Mouse (Mus musculus) cortical plate, adult 2 months (tissue): ENCODE measurements at regions not wholly inside any gene's neighbourhood (a gene's known extent, or its start where the extent isn't known, plus 50 kb on each side); places are given as distances from the start of the nearest gene placed in this dataset.
"Not testable (repeated sequence)": the region's sequence is repeated elsewhere in the genome, so short reads cannot be mapped to it uniquely, and the experiment has no call there.

ENCODE experiments used
- H3K27ac ChIP-seq: fragments of 200-500 bp; 2 replicates; pipeline ENCODE4 v1.5.1; 2012; ENCODE audit warnings: low read length, control low read depth, inconsistent platforms; ENCODE audit not compliant: insufficient read depth
- H3K4me1 ChIP-seq: fragments of 200-500 bp; 2 replicates; pipeline ENCODE4 v1.6.1; 2011; ENCODE audit warnings: low read length; ENCODE audit not compliant: control insufficient read depth, insufficient read depth
- H3K4me3 ChIP-seq: fragments of 200-500 bp; 2 replicates; pipeline ENCODE4 v1.5.1; 2011; ENCODE audit warnings: mild to moderate bottlenecking, low read length, control low read depth; ENCODE audit not compliant: insufficient read depth
- CTCF ChIP-seq: fragments of 200-500 bp; IDR thresholded peaks from 2 replicates; pipeline ENCODE4 v1.5.1; 2011; ENCODE audit warnings: mild to moderate bottlenecking, control low read depth, low read length; ENCODE audit not compliant: insufficient read depth; ENCODE audit errors: extremely low read depth
- POLR2A ChIP-seq: fragments of 200-500 bp; IDR thresholded peaks from 2 replicates; pipeline ENCODE4 v1.6.1; 2011; ENCODE audit warnings: mild to moderate bottlenecking, low read length, control low read depth; ENCODE audit not compliant: insufficient read depth; ENCODE audit errors: extremely low read depth

DNA sequence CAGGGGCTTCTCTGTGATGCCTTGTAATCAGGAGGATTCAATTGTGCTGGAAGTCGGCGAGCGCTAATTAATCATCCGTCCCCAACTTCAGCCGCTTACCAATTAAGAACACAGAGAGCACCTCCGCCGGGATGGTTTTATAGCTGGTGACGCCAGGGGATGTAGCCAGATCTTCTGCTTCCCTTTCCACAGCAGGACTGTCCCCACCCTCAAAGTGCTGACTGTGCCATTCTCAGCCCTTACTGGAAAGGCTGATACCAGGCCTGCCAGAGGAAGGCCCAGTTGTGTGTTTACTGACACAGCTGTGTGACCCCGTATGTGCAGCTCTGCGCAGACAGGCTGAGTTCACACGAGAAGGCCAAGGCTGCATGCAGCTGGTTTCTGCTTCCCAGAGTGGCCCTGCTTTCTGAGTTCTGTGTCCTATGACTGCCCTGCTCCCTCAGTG, 59.9 kb upstream of the Bend4 start:
- Histone ChIP-seq H3K4me1 (no peaks in the 10 kb centered on the region), H3K4me3 (no peak overlapping the region)
- no peak for TF ChIP-seq POLR2A
- no peak for TF ChIP-seq CTCF

DNA sequence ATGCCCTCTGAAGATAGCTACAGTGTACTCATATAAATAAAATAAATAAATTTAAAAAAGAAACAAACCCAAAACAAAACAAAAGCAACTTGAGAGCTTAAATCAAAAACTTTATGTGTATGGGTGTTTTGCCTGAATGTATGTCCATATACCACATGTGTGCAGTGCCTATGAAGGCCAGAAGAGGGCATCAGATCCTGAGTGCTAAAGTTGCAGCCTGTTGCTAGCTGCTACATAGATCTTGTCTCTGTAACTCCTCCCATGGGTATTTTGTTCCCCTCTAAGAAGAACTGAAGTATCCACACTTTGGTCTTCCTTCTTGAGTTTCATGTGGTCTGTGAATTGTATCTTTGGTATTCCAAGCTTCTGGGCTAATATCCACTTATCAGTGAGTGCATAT, 62.6 kb upstream of the Bend4 start:
- not testable (repeated sequence) for H3K27ac ChIP-seq, H3K4me3 ChIP-seq, H3K4me1 ChIP-seq

More for the DNA sequence above, 59.9 kb upstream of the Bend4 start:
- H3K27ac ChIP-seq: no peak overlapping the region

DNA sequence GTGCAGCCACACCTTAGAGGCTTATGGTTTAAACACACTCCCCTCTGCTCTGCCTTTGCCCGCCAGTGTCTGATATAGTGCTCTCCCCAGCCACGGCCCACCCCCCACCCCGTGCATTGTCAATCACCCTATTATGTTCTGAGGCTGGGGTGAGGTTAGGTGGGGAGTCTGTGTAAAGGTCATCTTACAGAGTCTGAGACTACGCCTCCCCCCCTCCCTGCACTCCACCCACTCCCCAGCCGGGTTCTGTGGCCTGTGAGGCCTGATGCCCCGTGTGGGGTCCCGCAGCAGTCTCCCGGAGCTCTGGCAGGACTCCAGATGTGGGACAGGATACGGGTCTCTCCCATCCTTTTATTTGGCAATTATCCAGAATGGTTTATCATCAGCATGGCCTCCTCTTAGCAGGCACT, 64.8 kb upstream of the Bend4 start:
- no peak overlapping the region for H3K4me3 ChIP-seq
- H3K27ac ChIP-seq: no peak overlapping the region
- TF ChIP-seq CTCF (no peak), POLR2A (no peak)
- no peaks in the 10 kb centered on the region for H3K4me1 ChIP-seq

DNA sequence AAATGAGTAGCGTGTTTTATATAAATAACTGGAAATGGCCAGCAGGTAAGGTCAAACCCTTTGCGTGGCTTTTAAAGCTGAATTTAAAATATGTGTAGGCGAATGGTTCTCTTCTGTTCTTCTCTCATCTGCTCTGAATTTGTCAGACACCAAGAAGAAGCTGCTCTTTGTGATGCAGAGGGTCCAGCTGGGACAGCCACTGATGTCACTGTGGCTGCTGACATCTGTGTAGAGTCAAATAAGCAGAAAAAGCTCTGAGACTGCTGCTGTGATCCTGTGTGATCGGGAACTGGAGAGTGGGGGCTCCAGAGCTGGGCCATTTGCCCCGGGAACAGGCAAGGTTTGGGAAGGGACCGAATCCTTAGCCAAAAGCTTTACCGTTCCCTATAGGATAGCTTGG, 68.6 kb upstream of the Bend4 start:
- H3K4me3 ChIP-seq: no peak overlapping the region
- no peak overlapping the region for H3K27ac ChIP-seq
- no peaks in the 10 kb centered on the region for H3K4me1 ChIP-seq
- TF ChIP-seq POLR2A (no peak), CTCF (no peak)

DNA sequence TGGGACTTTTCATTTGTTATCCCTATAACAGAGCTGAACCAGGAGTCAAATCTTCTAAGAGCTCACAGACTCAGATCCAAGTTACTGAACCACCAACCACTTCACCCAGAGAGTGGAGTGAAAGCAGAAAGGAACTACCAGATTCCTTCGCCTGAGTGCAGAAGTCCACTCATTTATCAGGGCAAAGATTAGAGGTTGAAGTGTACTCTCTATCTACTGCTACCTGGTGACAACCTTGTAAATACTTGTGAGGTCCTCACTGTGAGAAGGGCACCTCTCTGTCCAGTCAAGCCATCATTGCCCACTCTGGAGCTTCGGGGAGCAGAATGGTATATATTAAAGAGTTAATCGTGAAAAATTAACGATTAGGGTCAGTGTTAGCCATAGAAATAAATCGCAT, 87.4 kb upstream of the Shisa3 start:
- H3K4me3 ChIP-seq: no peak overlapping the region
- TF ChIP-seq CTCF: no peak
- TF ChIP-seq POLR2A: no peak
- H3K27ac ChIP-seq: no peak overlapping the region
- H3K4me1 ChIP-seq: no peaks in the 10 kb centered on the region

DNA sequence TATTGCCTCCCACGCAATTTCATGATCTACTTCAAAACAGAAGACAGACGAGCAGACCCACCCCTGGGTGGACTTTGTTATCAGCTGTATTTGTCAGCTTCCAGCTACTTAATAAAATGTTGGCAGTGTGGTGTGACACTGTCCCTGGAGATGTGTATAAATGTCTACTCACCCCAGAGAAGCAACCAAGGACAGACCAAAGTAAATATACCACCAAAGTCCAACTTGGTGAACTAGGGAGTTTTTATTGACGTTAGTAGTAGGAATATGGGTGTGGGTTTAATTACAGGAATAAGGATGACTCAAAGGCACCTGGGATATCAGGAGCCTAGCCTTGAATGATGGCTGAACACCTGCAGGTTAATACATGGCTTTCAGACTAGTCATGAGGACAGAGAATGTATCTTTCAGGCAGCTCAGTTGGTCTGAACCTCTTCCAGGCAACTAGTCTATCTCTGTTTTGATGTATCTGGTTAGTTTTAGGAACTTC, 86.2 kb upstream of the Shisa3 start:
- H3K27ac ChIP-seq: no peak overlapping the region
- no peak overlapping the region for H3K4me3 ChIP-seq
- no peaks in the 10 kb centered on the region for H3K4me1 ChIP-seq
- TF ChIP-seq CTCF (no peak), POLR2A (no peak)

DNA sequence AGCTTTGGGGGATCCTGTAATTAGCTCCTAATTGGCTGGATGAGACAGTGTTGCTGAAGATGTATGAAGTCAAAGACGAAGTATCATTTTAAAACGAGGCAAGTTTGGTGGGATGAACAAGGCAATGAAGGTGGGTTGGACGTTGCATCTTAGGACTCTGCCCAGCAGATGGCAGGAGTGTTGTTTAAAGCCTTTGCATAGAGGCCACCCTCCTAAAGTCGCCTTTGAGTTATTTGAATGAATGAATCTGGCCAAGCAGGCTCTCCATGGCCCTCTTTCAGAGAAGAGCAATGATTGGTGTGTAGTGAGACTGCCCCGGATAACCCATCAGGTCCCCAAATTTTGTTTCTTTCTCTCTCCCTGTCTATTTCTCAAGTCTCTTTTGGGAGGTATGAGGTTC, 77.5 kb upstream of the Shisa3 start:
- Histone ChIP-seq H3K27ac (no peak overlapping the region), H3K4me3 (no peak overlapping the region), H3K4me1 (no peaks in the 10 kb centered on the region)
- TF ChIP-seq POLR2A: no peak
- peak; percentile 54 for TF ChIP-seq CTCF

DNA sequence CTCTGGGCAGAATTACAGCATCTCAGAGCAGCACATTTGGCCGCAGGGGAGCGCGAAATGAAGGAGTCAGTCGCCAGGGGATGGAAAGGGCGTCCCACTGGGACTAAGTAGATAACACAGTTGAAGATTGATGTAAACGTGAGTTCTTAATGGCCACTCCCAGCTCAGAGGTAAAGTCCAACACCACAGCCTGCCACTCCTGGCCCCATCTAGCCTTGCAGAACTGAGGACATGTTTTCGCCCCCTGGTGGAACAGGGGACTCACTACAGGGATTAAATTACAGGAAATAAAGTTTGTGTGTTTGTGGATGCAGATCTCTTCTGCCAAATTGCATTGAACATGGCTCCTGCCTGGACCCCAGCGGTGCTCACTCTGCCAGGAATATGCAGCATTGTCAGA, 76.7 kb upstream of the Shisa3 start:
- TF ChIP-seq CTCF: peak; percentile 48
- TF ChIP-seq POLR2A: no peak
- no peaks in the 10 kb centered on the region for H3K4me1 ChIP-seq
- H3K27ac ChIP-seq: no peak overlapping the region
- H3K4me3 ChIP-seq: no peak overlapping the region

DNA sequence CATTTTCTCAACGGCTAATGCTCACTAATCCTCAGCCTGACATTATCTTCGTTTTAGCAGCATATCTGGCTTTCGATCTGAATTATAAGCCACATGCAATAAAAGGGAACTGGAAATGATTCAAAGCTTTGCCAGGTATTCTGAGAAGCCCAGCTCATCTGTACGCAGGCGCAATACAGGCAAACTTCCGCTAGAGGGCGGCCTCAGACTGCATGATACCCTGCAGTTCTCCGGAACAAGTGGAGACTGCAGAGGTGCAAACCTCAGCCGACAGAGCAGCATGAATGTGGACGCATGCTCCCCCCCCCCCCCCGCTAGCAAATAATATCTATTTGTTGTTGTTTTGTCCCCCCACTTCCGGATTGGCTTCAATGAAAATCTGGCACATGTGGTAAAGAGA, 75.3 kb upstream of the Shisa3 start:
- no peak for TF ChIP-seq POLR2A
- TF ChIP-seq CTCF: peak; percentile 95
- H3K27ac ChIP-seq: no peak overlapping the region
- no peaks in the 10 kb centered on the region for H3K4me1 ChIP-seq
- no peak overlapping the region for H3K4me3 ChIP-seq

DNA sequence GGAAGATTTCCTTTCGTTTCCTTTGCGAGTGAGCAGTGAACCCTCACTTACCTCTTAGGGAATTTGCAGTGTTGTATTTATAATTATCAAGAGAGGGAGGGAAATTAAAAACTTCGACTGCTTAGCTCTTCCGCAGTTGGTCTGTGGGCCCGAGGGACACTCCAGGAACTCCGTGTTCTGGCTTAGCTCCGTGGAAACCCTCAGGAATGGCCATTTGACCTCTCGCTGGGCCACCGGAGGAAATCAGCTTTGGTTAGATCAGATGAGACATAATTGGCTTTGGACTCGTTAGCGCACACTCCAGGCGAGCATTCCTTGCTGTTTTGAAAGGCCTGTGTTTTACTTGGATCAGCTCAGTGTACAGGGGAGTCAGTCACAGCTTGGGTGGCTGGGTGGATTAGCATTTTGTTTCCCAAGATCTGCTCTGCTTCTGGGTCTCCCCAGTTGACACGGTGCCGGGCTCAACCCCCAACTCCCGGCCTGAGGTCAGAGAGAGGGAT, 74.9 kb upstream of the Shisa3 start:
- Histone ChIP-seq H3K4me3 (no peak overlapping the region), H3K27ac (no peak overlapping the region), H3K4me1 (no peaks in the 10 kb centered on the region)
- TF ChIP-seq CTCF (no peak), POLR2A (no peak)
